Mouse (Mus musculus) MEL (cell line): ENCODE measurements around the gene Cdk17.

Experiments
- BHLHE40 ChIP-seq: IDR thresholded peaks from 2 replicates; pipeline ENCODE4 v1.6.1; 2012; ENCODE audit warnings: low read depth, mild to moderate bottlenecking, inconsistent platforms, low read length, improper control_type of control experiment, borderline replicate concordance
- CTCF ChIP-seq, 3 experiments: IDR thresholded peaks in 2 of 3; conservative IDR thresholded peaks in 1 of 3; 2 replicates each; pipeline ENCODE4 v1.5.1; 2011 to 2012; ENCODE audit warnings: low read length in 3 of 3, low read depth in 2 of 3, mild to moderate bottlenecking in 2 of 3, improper control_type of control experiment in 1 of 3, inconsistent platforms in 1 of 3, mixed read lengths in 1 of 3, moderate library complexity in 1 of 3; ENCODE audit not compliant: control insufficient read depth in 1 of 3, insufficient read depth in 1 of 3, poor library complexity in 1 of 3, severe bottlenecking in 1 of 3
- GATA1 ChIP-seq: IDR thresholded peaks from 2 replicates; pipeline ENCODE4 v1.6.1; 2011; ENCODE audit warnings: low read depth, low read length, improper control_type of control experiment
- NRF1 ChIP-seq: IDR thresholded peaks from 2 replicates; pipeline ENCODE4 v1.6.1; 2014; ENCODE audit warnings: low read depth, mild to moderate bottlenecking, inconsistent platforms, low read length, improper control_type of control experiment, moderate library complexity; ENCODE audit not compliant: poor library complexity, insufficient read depth, severe bottlenecking
- POLR2A ChIP-seq, 2 experiments: IDR thresholded peaks; 2 replicates each; pipeline ENCODE4 v1.6.1; 2011 to 2012; ENCODE audit warnings: low read length in 2 of 2, mild to moderate bottlenecking in 2 of 2, control low read depth in 1 of 2, improper control_type of control experiment in 1 of 2, low read depth in 1 of 2, moderate library complexity in 1 of 2; ENCODE audit not compliant: control insufficient read depth in 1 of 2, insufficient read depth in 1 of 2, poor library complexity in 1 of 2
- ZKSCAN1 ChIP-seq: IDR thresholded peaks from 2 replicates; pipeline ENCODE4 v1.6.1; 2012; ENCODE audit warnings: low read depth, mild to moderate bottlenecking, inconsistent platforms, low read length, improper control_type of control experiment, moderate library complexity

DNA sequence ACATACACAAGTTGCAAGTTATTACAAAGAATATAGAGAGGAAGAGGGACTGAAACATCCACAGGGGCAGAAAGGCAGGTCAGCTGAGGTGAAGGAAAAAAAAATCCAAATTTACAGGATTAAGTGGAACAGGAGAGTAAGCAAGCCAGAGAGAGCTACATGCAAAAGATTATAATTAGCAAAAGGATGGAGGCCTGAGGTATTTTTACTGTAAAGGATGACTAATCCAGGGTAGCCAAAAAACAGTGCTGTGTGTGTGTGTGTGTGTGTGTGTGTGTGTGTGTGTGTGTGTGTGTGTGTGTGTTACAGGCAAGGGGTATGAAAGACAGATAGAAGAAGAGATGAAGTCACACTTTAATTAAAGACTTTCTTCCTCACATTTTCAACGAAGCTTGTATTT is 31.3 kb upstream of the Cdk17 start:
- TF ChIP-seq BHLHE40 (no peak), POLR2A (IDR thresholded peaks at IDR 0.05; ENCODE audit: control insufficient read depth in 1 of 2, insufficient read depth in 1 of 2, low read depth in 1 of 2, low read length in 2 of 2, poor library complexity in 1 of 2) (no peak), CTCF (IDR thresholded peaks at IDR 0.05 in 2 of 3, conservative IDR thresholded peaks at IDR 0.05 in 1 of 3; ENCODE audit: control insufficient read depth in 1 of 3, insufficient read depth in 1 of 3, low read depth in 2 of 3, low read length in 3 of 3, poor library complexity in 1 of 3, severe bottlenecking in 1 of 3) (no peak), ZKSCAN1 (no peak), NRF1 (no peak), GATA1 (no peak)
